Mouse (Mus musculus) olfactory bulb, adult 2 months (tissue): ENCODE data around the gene Chit1.

Experiments used
- CTCF ChIP-seq: fragments of 200-500 bp; IDR thresholded peaks from 2 replicates; pipeline ENCODE4 v1.5.1; 2012; ENCODE audit warnings: low read depth, mild to moderate bottlenecking, low read length, moderate library complexity; ENCODE audit not compliant: insufficient read depth
- POLR2A ChIP-seq: fragments of 200-500 bp; IDR thresholded peaks from 2 replicates; pipeline ENCODE4 v1.6.1; 2012; ENCODE audit warnings: mild to moderate bottlenecking, low read depth, low read length, moderate library complexity; ENCODE audit not compliant: insufficient read depth

GRCm38 (mm10) chr1:134142363-134142794 lies 31.3 kb downstream of the Chit1 start:
- TF ChIP-seq CTCF (no peak), POLR2A (no peak)
